Mouse (Mus musculus): ENCODE results near the gene Cbarp. TPM values are rescaled to one million over a fixed set of nuclear protein-coding genes. Genes with fewer than 3 reads are reported as not detected.

Gene Cbarp
- total RNA-seq, 2 experiments from 2014 or later = 431 to 463 TPM

Other genes starting within 250 kb of the Cbarp start
- not detected for gene Cfd, start 250.0 kb downstream of the Cbarp start, total RNA-seq (2021)
- 10 to 100 TPM; 53.2 to 60.6 TPM for gene Med16, start 231.9 kb downstream of the Cbarp start, total RNA-seq (2021)
- gene Gm26602, start 230.0 kb downstream of the Cbarp start, total RNA-seq (2021) = not detected
- 1 to 10 TPM; 6.7 to 8.2 TPM for gene Kiss1r, start 223.9 kb downstream of the Cbarp start, total RNA-seq (2021)
- gene R3hdm4, start 219.6 kb downstream of the Cbarp start, total RNA-seq (2021) = 100 to 1,000 TPM; 349 to 368 TPM
- 1 to 10 TPM; 6.3 to 6.5 TPM for gene Arid3a, start 213.8 kb downstream of the Cbarp start, total RNA-seq (2021)
- gene Wdr18, start 180.7 kb downstream of the Cbarp start, total RNA-seq (2021) = 10 to 100 TPM; 44.2 to 46.3 TPM
- under 1 TPM in 1 of 2 experiments, not detected in 1; 0.10 TPM for gene Grin3b, start 170.1 kb downstream of the Cbarp start, total RNA-seq (2021)
- gene Tmem259, start 156.5 kb downstream of the Cbarp start, total RNA-seq (2021) = 100 to 1,000 TPM; 122 TPM
- 1 to 10 TPM; 4.7 to 7.6 TPM for gene Cnn2, start 152.3 kb downstream of the Cbarp start, total RNA-seq (2021)
- 10 to 100 TPM; 10.3 to 13.0 TPM for gene Abca7, start 144.3 kb downstream of the Cbarp start, total RNA-seq (2021)
- 1 to 10 TPM; 3.3 to 5.3 TPM for gene Arhgap45, start 124.2 kb downstream of the Cbarp start, total RNA-seq (2021)
- gene Polr2e, start 101.0 kb downstream of the Cbarp start, total RNA-seq (2021) = 10 to 100 TPM; 69.2 to 83.6 TPM
- gene Gpx4, start 93.7 kb downstream of the Cbarp start, total RNA-seq (2021) = 100 to 1,000 TPM; 468 to 559 TPM
- 10 to 100 TPM; 14.5 to 25.5 TPM for gene Sbno2, start 35.3 kb downstream of the Cbarp start, total RNA-seq (2021)
- 100 to 1,000 TPM in 1 of 2 experiments, 10 to 100 TPM in 1; 94.4 to 100 TPM for gene Stk11, start 25.0 kb downstream of the Cbarp start, total RNA-seq (2021)
- gene Atp5d, start 2.2 kb downstream of the Cbarp start, total RNA-seq (2021) = 100 to 1,000 TPM; 334 to 384 TPM
- gene Midn, start 7.4 kb upstream of the Cbarp start, total RNA-seq (2021) = 10 to 100 TPM; 76.2 to 78.8 TPM
- 10 to 100 TPM; 94.7 to 96.7 TPM for gene Cirbp, start 25.1 kb upstream of the Cbarp start, total RNA-seq (2021)
- gene 1600002K03Rik, start 32.1 kb upstream of the Cbarp start, total RNA-seq (2021) = 1 to 10 TPM; 7.5 to 7.6 TPM
- gene Efna2, start 38.6 kb upstream of the Cbarp start, total RNA-seq (2021) = 1 to 10 TPM; 8.9 to 9.0 TPM
- gene Mum1, start 85.6 kb upstream of the Cbarp start, total RNA-seq (2021) = 10 to 100 TPM; 35.9 to 43.8 TPM
- 100 to 1,000 TPM; 185 to 213 TPM for gene Ndufs7, start 108.3 kb upstream of the Cbarp start, total RNA-seq (2021)
- gene Gamt, start 120.2 kb upstream of the Cbarp start, total RNA-seq (2021) = 10 to 100 TPM; 22.5 to 43.9 TPM
- gene Dazap1, start 120.7 kb upstream of the Cbarp start, total RNA-seq (2021) = 10 to 100 TPM; 71.7 to 99.0 TPM
- 100 to 1,000 TPM; 799 to 946 TPM for gene Rps15, start 151.6 kb upstream of the Cbarp start, total RNA-seq (2021)
- gene Apc2, start 155.1 kb upstream of the Cbarp start, total RNA-seq (2021) = 100 to 1,000 TPM; 105 to 116 TPM
- gene 2310011J03Rik, start 179.7 kb upstream of the Cbarp start, total RNA-seq (2021) = 10 to 100 TPM; 26.6 to 30.1 TPM
- gene Pcsk4, start 188.7 kb upstream of the Cbarp start, total RNA-seq (2021) = 1 to 10 TPM; 4.9 to 6.2 TPM
- gene Reep6, start 189.1 kb upstream of the Cbarp start, total RNA-seq (2021) = 10 to 100 TPM; 10.6 to 11.5 TPM
- gene Adamtsl5, start 207.6 kb upstream of the Cbarp start, total RNA-seq (2021) = 10 to 100 TPM in 1 of 2 experiments, 1 to 10 TPM in 1; 7.5 to 10.0 TPM
- 10 to 100 TPM; 16.9 to 33.1 TPM for gene Plk5, start 215.6 kb upstream of the Cbarp start, total RNA-seq (2021)
- gene Mex3d, start 246.8 kb upstream of the Cbarp start, total RNA-seq (2021) = 10 to 100 TPM; 18.1 to 23.4 TPM